Mouse (Mus musculus): Measurements from ENCODE around the gene Drd4. TPM values are rescaled to one million over a fixed set of nuclear protein-coding genes. Genes with fewer than 3 reads are reported as not detected.

Drd4 gene
- total RNA-seq, 2 experiments from 2014 or later: 0.34 to 0.36 TPM

GRCm38 (mm10) chr7:141292583-141293388 is 980 bp downstream of the Drd4 start:
- DNase-seq (ENCODE audit: low spot score in 2 of 2): no peak

- no peak for DNase-seq (ENCODE audit: low spot score in 2 of 2)
Observed at GRCm38 (mm10) chr7:141293852-141294471, 2.2 kb downstream of the Drd4 start.

DNA sequence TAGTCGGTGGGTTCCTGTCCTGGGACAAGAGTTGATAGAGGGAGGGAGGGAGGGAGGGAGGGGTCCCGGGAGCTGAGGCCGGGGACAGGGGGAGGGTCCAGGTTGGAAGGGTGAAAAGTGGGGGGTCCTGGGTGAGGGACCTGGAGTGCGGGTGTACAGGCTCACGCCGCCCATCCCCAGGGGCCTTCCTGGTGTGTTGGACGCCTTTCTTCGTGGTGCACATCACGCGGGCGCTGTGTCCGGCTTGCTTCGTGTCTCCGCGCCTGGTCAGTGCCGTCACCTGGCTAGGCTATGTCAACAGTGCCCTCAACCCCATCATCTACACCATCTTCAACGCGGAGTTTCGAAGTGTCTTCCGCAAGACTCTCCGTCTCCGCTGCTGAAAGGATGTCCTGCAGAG is 2.7 kb downstream of the Drd4 start:
- DNase-seq (ENCODE audit: low spot score in 2 of 2): no peak

DNA sequence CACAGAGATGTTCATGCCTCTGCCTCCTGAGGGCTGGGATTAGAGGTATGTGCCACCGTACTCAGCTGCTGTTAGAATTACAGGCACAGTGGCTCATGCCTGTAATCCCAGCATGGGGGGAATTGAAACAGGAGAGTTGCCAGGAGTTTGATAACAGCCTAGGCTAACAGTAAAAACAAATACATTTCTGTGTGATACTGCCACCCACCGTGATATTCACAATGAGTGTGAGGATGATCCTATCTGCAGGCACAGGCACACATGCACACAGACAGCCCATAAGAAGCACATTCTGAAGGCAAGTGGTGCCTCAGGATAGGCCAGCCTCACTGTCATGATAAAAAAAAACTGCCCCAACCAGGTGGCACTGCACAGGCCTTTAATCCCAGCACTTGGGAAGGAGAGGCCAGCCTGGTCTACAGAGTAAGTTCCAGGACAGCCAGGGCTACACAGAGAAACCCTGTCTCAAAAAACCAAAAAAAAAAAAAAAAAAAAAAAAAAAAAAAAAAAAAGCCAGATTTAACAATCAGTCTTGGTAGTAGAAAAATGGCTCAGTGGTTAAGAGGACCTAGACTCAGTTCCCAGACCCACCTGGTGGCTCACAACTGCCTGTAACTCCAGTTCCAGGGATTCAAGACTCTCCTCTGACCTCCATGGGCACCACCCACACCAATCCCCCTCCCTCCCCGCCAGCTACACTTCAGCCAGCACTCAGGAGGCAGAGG is 6.3 kb downstream of the Drd4 start:
- DNase-seq (ENCODE audit: low spot score in 2 of 2): no peak

- DNase-seq (ENCODE audit: low spot score in 2 of 2): no peak
Observed at GRCm38 (mm10) chr7:141299175-141299574, 7.4 kb downstream of the Drd4 start.

- DNase-seq (ENCODE audit: low spot score in 2 of 2): no peak
Observed at GRCm38 (mm10) chr7:141301386-141301785, 9.6 kb downstream of the Drd4 start.

DNA sequence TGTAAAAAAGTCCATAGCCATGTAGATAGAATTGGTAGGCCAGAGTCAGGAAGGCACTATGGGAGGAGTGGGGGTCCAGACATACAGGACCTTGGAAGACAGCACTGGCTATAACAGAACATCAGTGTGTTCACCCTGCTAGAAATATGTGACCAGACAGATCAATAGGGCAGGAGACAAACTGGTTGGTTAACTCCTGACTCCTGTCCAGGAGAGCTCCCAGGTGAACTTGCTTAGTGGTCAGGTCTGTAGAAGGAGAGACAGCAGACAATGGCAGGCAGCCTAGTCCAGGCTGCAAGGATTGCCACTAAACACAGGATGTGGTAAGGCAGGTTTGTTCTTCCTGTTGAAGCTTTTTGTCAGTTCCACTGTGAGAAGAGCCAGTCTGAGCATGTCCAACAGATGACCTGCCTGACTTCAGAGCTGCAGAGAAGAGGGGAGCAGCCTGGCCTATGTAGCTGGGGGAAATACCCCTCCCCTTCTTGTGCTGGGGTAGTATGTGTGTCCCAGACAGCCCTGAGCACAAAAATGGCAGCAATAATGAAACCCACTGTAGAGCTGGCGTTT is 11.0 kb downstream of the Drd4 start:
- DNase-seq (ENCODE audit: low spot score in 2 of 2): no peak

GRCm38 (mm10) chr7:141304537-141304936 is 12.7 kb downstream of the Drd4 start:
- no peak for DNase-seq (ENCODE audit: low spot score in 2 of 2)

- DNase-seq (ENCODE audit: low spot score in 2 of 2): no peak
Observed at GRCm38 (mm10) chr7:141314416-141314815, 22.6 kb downstream of the Drd4 start.

DNA sequence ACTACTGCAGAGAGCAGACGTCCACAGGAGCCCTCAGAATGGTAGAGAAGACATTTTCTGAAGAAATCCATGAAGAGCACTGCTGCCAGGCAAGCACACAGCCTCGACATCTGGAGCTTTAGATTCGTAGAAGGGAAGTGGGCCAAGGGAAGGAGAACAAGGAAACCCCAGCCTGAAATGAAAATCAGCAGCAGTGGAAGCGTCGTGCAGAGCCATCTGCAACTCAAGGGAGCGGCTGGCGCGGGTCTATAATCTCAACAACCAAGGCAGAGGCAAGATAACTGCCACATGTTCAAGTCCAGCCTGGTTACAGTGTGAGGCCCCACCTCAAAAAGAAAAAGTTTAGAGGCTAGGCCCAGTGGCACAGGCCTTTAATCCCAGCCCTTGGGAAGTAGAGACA is 23.3 kb downstream of the Drd4 start:
- DNase-seq (ENCODE audit: low spot score in 2 of 2): no peak

GRCm38 (mm10) chr7:141315974-141316373 is 24.2 kb downstream of the Drd4 start:
- DNase-seq (ENCODE audit: low spot score in 2 of 2): no peak

DNA sequence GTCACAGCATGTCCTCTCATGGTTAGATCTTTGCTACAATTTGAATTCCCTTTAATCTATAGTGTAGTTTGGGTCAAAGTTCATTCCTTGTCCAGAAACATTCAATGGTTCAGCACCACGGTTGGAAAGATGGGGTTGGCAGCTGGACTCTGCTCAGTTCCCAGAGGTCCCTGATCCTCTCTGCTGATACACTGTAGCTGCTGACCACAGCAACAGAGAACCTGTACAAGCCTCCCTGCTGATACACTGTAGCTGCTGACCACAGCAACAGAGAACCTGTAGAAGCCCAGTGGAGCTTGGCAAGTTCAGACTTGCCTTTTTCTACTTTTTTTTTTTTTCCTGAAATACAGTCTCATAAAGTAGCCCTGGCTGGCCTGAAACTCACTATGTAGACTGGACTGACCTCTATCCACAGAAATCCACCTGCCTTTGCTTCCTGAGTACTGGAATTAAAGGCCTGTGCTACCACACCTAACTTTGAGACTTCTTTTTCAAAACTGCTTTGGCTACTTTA is 25.9 kb downstream of the Drd4 start:
- DNase-seq (ENCODE audit: low spot score in 2 of 2): no peak

- no peak for DNase-seq (ENCODE audit: low spot score in 2 of 2)
Observed at GRCm38 (mm10) chr7:141319446-141319845, 27.6 kb downstream of the Drd4 start.

- DNase-seq (ENCODE audit: low spot score in 2 of 2): no peak
Observed at GRCm38 (mm10) chr7:141324686-141325085, 32.9 kb downstream of the Drd4 start.

- DNase-seq (ENCODE audit: low spot score in 2 of 2): no peak
Observed at GRCm38 (mm10) chr7:141326546-141327446, 35.0 kb downstream of the Drd4 start.

- DNase-seq (ENCODE audit: low spot score in 2 of 2): peak; percentile 98 to 99
Observed at GRCm38 (mm10) chr7:141327469-141328372, 35.9 kb downstream of the Drd4 start, which contains the start of the genes Deaf1 and Tmem80. Gene Deaf1, minus strand, starts transcription at chr7:141327690. Gene Tmem80, plus strand, starts transcription at chr7:141327739.

GRCm38 (mm10) chr7:141328373-141328990 is 36.7 kb downstream of the Drd4 start:
- no peak for DNase-seq (ENCODE audit: low spot score in 2 of 2)

GRCm38 (mm10) chr7:141330706-141331105 is 38.9 kb downstream of the Drd4 start:
- no peak for DNase-seq (ENCODE audit: low spot score in 2 of 2)

GRCm38 (mm10) chr7:141331990-141332389 is 40.2 kb downstream of the Drd4 start:
- no peak for DNase-seq (ENCODE audit: low spot score in 2 of 2)

Data from adrenal gland, postnatal 4 days (tissue).